8 mouse cellular contexts compared by ENCODE assay signal in the genomic region with DNA sequence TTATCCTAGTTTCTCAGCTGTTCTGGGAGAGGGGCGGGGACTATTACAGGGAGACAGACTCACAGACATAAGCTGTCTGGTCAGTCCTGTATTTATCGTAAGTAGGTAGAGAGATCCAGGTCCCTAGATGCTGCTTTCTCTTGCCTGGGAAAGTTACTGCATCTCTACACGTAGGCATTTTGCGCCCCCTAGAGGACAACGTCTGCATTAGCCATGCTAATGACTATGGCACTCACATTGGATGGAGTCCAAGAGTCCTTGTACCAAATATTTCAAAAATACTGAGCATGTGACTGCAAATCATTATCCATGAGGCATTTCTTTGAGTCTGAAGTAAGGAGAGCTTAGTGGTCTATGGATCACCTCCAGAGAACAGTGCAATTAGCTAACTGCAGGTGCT. TPM values are rescaled to one million over a fixed set of nuclear protein-coding genes. Genes with fewer than 3 reads are reported as not detected.
DNase-seq lines count a peak whose midpoint lies in the region; ATAC-seq and TF ChIP-seq lines count a peak whose summit lies in the region.

No protein-coding gene starts in this region.

- peak; percentile 79 for TF ChIP-seq CTCF in gastrocnemius, adult 2 months (IDR thresholded peaks at IDR 0.05)

- H3K27ac ChIP-seq in hindbrain, embryonic 11.5 days (ENCODE audit: low read depth, low read length) = no peak overlapping the region
- H3K27ac ChIP-seq in hindbrain, embryonic 16.5 days (ENCODE audit: low read depth, low read length) = no peak overlapping the region
- no peak overlapping the region for H3K27ac ChIP-seq in gastrocnemius, adult 2 months

- no peak overlapping the region for H3K4me3 ChIP-seq in hindbrain, embryonic 11.5 days (ENCODE audit: low read depth, low read length)
- no peak overlapping the region for H3K4me3 ChIP-seq in hindbrain, embryonic 16.5 days (ENCODE audit: low read length)
- H3K4me3 ChIP-seq in gastrocnemius, adult 2 months = no peak overlapping the region

- no peaks in the 10 kb centered on the region for H3K9me3 ChIP-seq in hindbrain, embryonic 11.5 days (ENCODE audit: control insufficient read depth, low read length)
- H3K9me3 ChIP-seq in hindbrain, embryonic 16.5 days (ENCODE audit: control insufficient read depth, low read length) = no peaks in the 10 kb centered on the region

- no peaks in the 10 kb centered on the region for H3K36me3 ChIP-seq in hindbrain, embryonic 11.5 days (ENCODE audit: control insufficient read depth, insufficient read depth, low read length)
- no peaks in the 10 kb centered on the region for H3K36me3 ChIP-seq in hindbrain, embryonic 16.5 days (ENCODE audit: control insufficient read depth, insufficient read depth, low read length)

- no peaks in the 10 kb centered on the region for H3K27me3 ChIP-seq in hindbrain, embryonic 11.5 days (ENCODE audit: control insufficient read depth, insufficient read depth, low read length)
- no peaks in the 10 kb centered on the region for H3K27me3 ChIP-seq in hindbrain, embryonic 16.5 days (replicated peaks; ENCODE audit: control insufficient read depth, insufficient read depth, low read length)

- no peak for ATAC-seq in hindbrain, embryonic 11.5 days (ENCODE audit: low FRiP score)
- ATAC-seq in hindbrain, embryonic 16.5 days = no peak

- intact Hi-C loops in gastrocnemius, adult 2 months (cut with DNase I) = no loop called here

- 17% methylated on average over 5 of the region's 5 CpGs for WGBS in hindbrain, embryonic 11.5 days
- 17% methylated on average over 5 of the region's 5 CpGs for WGBS in hindbrain, embryonic 16.5 days

- peak; percentile 80 for DNase-seq in hindbrain, embryonic 11.5 days (ENCODE audit: low spot score)
- peak; percentile 53 for DNase-seq in MN1 (ENCODE audit: low spot score)
- peak; percentile 83 for DNase-seq in cerebellum, adult 8-10 months
- DNase-seq in gastrocnemius, adult 2 months = peak; percentile 66
- DNase-seq in layer of hippocampus, postnatal 14 days (ENCODE audit: low spot score in 2 of 2) = peak; percentile 46 to 75
- peak; percentile 26 to 33 for DNase-seq in natural killer cell, adult 2 months (ENCODE audit: low spot score in 2 of 2)
- DNase-seq in thymus, postnatal 10 days (ENCODE audit: low spot score in 2 of 2) = peak; percentile 48 to 79

- H3K4me1 ChIP-seq in hindbrain, embryonic 11.5 days (replicated peaks; ENCODE audit: control insufficient read depth, insufficient read depth, low read length) = no peaks in the 10 kb centered on the region
- no peaks in the 10 kb centered on the region for H3K4me1 ChIP-seq in hindbrain, embryonic 16.5 days (ENCODE audit: control insufficient read depth, insufficient read depth, low read depth, low read length)

- H3K9ac ChIP-seq in hindbrain, embryonic 11.5 days (ENCODE audit: low read depth, low read length) = no peak overlapping the region
- H3K9ac ChIP-seq in hindbrain, embryonic 16.5 days (ENCODE audit: low read depth, low read length) = no peak overlapping the region

- H3K4me2 ChIP-seq in hindbrain, embryonic 11.5 days (replicated peaks; ENCODE audit: low read depth, low read length) = no peak overlapping the region
- H3K4me2 ChIP-seq in hindbrain, embryonic 16.5 days (ENCODE audit: low read length) = no peak overlapping the region

RNA-seq across cellular contexts. Expression of a gene that starts 38.7 kb away (rescaled TPM):
- 0.39 and 1.1 TPM in 2 replicates for polyA plus RNA-seq in hindbrain, embryonic 11.5 days (2014; fragmentation: Nextera tagmentation; extraction: Ambion mirVana)
- polyA plus RNA-seq in hindbrain, embryonic 16.5 days (2015; fragmentation: Nextera tagmentation; extraction: Ambion mirVana) = 3.9 and 4.2 TPM in 2 replicates
- under 1 TPM in 1 of 2 experiments, not detected in 1; 0.08 TPM for total RNA-seq in gastrocnemius, adult 2 months (2021)
- 10 to 100 TPM; 53.4 to 60.4 TPM for total RNA-seq in layer of hippocampus, postnatal 14 days (2021)

RNA-seq across cellular contexts. Expression of a gene that starts 45.5 kb away (rescaled TPM):
- 51.0 and 53.4 TPM in 2 replicates for polyA plus RNA-seq in hindbrain, embryonic 11.5 days (2014; fragmentation: Nextera tagmentation; extraction: Ambion mirVana)
- 124 and 140 TPM in 2 replicates for polyA plus RNA-seq in hindbrain, embryonic 16.5 days (2015; fragmentation: Nextera tagmentation; extraction: Ambion mirVana)
- total RNA-seq in gastrocnemius, adult 2 months (2021) = 100 to 1,000 TPM; 316 to 792 TPM
- 100 to 1,000 TPM; 268 to 269 TPM for total RNA-seq in layer of hippocampus, postnatal 14 days (2021)

Comparison
In these comparisons a context has a peak if more than half of its experiments do, and no peak if none do; other contexts are left out.
1. DNase-seq: peak in every context shown above with its lines; median percentile 83 in cerebellum, adult 8-10 months; 80 in hindbrain, embryonic 11.5 days; 66 in gastrocnemius, adult 2 months; 64 in thymus, postnatal 10 days; 60 in layer of hippocampus, postnatal 14 days; 53 in MN1; 30 in natural killer cell, adult 2 months.
2. RNA of a gene that starts 38.7 kb away (total RNA-seq): 53.4 to 60.4 TPM in layer of hippocampus, postnatal 14 days; 0.08 TPM in gastrocnemius, adult 2 months; every median in the first group is over 10 times any median in the second.